Mouse (Mus musculus) ES-Bruce4 (cell line): ENCODE measurements at regions not wholly inside any gene's neighbourhood (a gene's known extent, or its start where the extent isn't known, plus 50 kb on each side); places are given as distances from the start of the nearest gene placed in this dataset.

Experiments used
- CTCF ChIP-seq: IDR thresholded peaks from one replicate; pipeline ENCODE4 v1.8.1; 2011; ENCODE audit warnings: low read depth, low read length
- EP300 ChIP-seq: IDR thresholded peaks from 2 replicates; pipeline ENCODE4 v1.6.1; 2011; ENCODE audit warnings: low read depth, low read length; ENCODE audit not compliant: insufficient read depth
- POLR2A ChIP-seq: IDR thresholded peaks from one replicate; pipeline ENCODE4 v1.8.1; 2011; ENCODE audit warnings: low read length; ENCODE audit not compliant: insufficient read depth

DNA sequence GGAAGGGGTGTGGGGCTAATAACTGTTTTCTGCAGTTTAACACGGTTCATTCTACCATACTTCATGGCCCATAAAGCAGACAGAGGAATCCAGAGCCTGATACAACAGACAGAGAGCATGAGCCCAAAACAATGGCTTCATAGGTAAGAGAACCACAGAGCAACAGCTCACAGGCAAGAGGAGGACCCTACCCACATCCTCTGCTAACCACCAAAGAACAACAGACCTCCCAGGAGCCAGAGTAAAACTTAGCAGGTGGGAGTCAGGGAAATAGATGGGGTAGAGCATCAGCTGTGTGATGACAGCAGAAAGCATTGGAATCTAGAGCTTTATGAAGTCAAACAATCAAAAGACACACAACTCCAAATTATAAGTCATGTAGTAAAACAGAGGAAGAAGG lies 231.8 kb downstream of the 1700129C05Rik start:
- TF ChIP-seq CTCF = no peak
- TF ChIP-seq POLR2A = no peak
- no peak for TF ChIP-seq EP300
